Mouse (Mus musculus): ENCODE results near the gene Mgp.

DNA sequence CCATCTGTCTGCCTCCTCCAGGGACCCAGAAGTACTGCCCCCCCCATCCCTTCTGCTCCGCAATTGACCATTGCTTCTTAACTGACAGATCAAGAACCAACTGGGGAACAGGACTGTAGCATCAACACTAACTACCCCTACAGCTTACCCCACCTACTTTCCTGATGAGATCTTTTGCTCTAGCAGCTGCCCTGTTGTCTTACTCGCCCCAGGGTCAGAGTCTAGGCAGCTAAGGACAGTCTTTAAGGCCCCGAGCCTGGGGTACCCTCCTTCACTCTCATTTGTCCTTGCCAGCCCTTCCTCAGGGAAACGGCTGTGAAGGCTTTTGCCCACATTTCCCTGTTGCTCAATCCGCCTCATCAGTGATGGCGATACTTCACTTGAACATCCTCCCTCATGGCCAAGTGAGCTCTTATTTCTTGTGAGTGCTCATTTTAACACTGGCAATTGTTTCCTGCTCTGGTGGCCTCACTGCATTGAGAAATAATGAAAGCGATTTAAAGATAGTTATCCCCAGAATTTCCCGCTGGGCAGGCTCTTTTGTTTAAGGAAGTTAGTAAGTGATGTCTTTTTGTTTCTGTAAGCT lies 28.4 kb upstream of the Mgp start:
- no peak for TF ChIP-seq CTCF (IDR thresholded peaks at IDR 0.05)
- no peak for TF ChIP-seq EP300 (IDR thresholded peaks at IDR 0.05)
